10 mouse cellular contexts compared by ENCODE assay signal in the genomic region with DNA sequence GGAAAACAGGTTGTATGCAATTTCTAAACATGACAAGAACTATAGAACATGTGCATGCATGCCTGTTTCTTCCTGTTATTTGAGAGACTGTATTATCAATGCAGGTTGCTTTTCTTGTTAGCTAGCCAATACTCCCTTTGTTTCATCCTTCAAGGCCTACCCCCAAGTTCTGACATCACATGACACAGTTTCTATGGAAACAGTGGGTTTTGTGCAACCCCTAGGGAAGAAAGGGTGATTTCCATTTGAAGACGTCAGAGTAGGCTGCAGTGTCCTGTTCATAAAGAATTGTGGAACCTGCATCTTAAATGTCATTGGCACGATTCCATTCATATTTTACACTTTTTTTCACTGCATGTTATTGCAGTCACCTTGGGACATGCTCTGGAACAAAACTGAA.
A peak's percentile ranks its signal among the peaks of the same experiment; 100 is the strongest.
DNase-seq lines count a peak whose midpoint lies in the region; ATAC-seq lines count a peak whose summit lies in the region.
"Had no signal": no experiment of that assay in that cellular context is flagged by ENCODE, and none has a peak within 500 bp of the region (broad histone marks: within the 10 kb centered on the region; RNA-seq: fewer than 3 reads in every experiment).

No protein-coding gene starts in this region.

- no peak overlapping the region for H3K4me2 ChIP-seq in forebrain, embryonic 12.5 days
- H3K4me2 ChIP-seq in hindbrain, embryonic 15.5 days = no peak overlapping the region
- H3K4me2 ChIP-seq in midbrain, embryonic 14.5 days (ENCODE audit: low read length) = no peak overlapping the region

- 24% methylated on average over 2 of the region's 2 CpGs for WGBS in forebrain, embryonic 12.5 days
- 14% methylated on average over 2 of the region's 2 CpGs for WGBS in hindbrain, embryonic 15.5 days
- WGBS in midbrain, embryonic 14.5 days = 12% methylated on average over 2 of the region's 2 CpGs

- H3K4me1 ChIP-seq in forebrain, embryonic 12.5 days = peaks cover 21% of the 10 kb centered on the region
- H3K4me1 ChIP-seq in hindbrain, embryonic 15.5 days (replicated peaks) = peaks cover 11% of the 10 kb centered on the region; the same call in 1 of the 2 replicates
- H3K4me1 ChIP-seq in midbrain, embryonic 14.5 days (ENCODE audit: control insufficient read depth, insufficient read depth, low read length) = peaks cover 11% of the 10 kb centered on the region

- no peak overlapping the region for H3K4me3 ChIP-seq in forebrain, embryonic 12.5 days (replicated peaks)
- no peak overlapping the region for H3K4me3 ChIP-seq in hindbrain, embryonic 15.5 days
- H3K4me3 ChIP-seq in midbrain, embryonic 14.5 days (replicated peaks; ENCODE audit: low read depth, low read length) = no peak overlapping the region

- no peaks in the 10 kb centered on the region for H3K36me3 ChIP-seq in forebrain, embryonic 12.5 days (replicated peaks)
- no peaks in the 10 kb centered on the region for H3K36me3 ChIP-seq in hindbrain, embryonic 15.5 days
- no peaks in the 10 kb centered on the region for H3K36me3 ChIP-seq in midbrain, embryonic 14.5 days (ENCODE audit: control insufficient read depth, insufficient read depth, low read length)

- peak; percentile 40 for DNase-seq in R1 (ENCODE audit: low read depth, low spot score)
- peak; percentile 80 for DNase-seq in midbrain, embryonic 14.5 days
- DNase-seq in ovary, adult 18-20 months (ENCODE audit: low spot score) = no peak
- DNase-seq in left cerebral cortex, postnatal 14 days (ENCODE audit: low spot score in 2 of 2) = no peak
- no peak for DNase-seq in heart, adult 11 months
- DNase-seq: cerebellum, adult 9-10 months; right cerebral cortex, postnatal 25 days had no signal

- ATAC-seq in forebrain, embryonic 12.5 days (ENCODE audit: low FRiP score) = peak; percentile 76
- peak; percentile 83 for ATAC-seq in hindbrain, embryonic 15.5 days (ENCODE audit: low FRiP score, low read depth)
- ATAC-seq in midbrain, embryonic 14.5 days (ENCODE audit: low FRiP score, low TSS enrichment) = peak; percentile 79

- H3K9me3 ChIP-seq in forebrain, embryonic 12.5 days = no peaks in the 10 kb centered on the region
- H3K9me3 ChIP-seq in hindbrain, embryonic 15.5 days = no peaks in the 10 kb centered on the region
- no peaks in the 10 kb centered on the region for H3K9me3 ChIP-seq in midbrain, embryonic 14.5 days (ENCODE audit: control insufficient read depth, low read length)

- intact Hi-C loops in left cerebral cortex, postnatal 14 days (cut with DNase I) = no loop called here

- no peak overlapping the region for H3K9ac ChIP-seq in forebrain, embryonic 12.5 days
- H3K9ac ChIP-seq in hindbrain, embryonic 15.5 days = no peak overlapping the region
- H3K9ac ChIP-seq in midbrain, embryonic 14.5 days (replicated peaks; ENCODE audit: low read length) = no peak overlapping the region

- no peak overlapping the region for H3K27ac ChIP-seq in forebrain, embryonic 12.5 days
- 0 out of 2 replicates have a peak overlapping the region, but pooled peaks have one; percentile 51 for H3K27ac ChIP-seq in hindbrain, embryonic 15.5 days (replicated peaks)
- H3K27ac ChIP-seq in midbrain, embryonic 14.5 days (replicated peaks; ENCODE audit: low read depth, low read length) = peak overlapping the region; percentile 0
- H3K27ac ChIP-seq: macrophage had no signal

- H3K27me3 ChIP-seq in forebrain, embryonic 12.5 days = no peaks in the 10 kb centered on the region
- no peaks in the 10 kb centered on the region for H3K27me3 ChIP-seq in hindbrain, embryonic 15.5 days
- no peaks in the 10 kb centered on the region for H3K27me3 ChIP-seq in midbrain, embryonic 14.5 days (ENCODE audit: control insufficient read depth, insufficient read depth, low read length)

Comparison
In these comparisons a context has a peak if more than half of its experiments do, and no peak if none do; other contexts are left out.
1. DNase-seq: peak in R1 (single experiment) and midbrain, embryonic 14.5 days (single experiment); none in ovary, adult 18-20 months (single experiment), left cerebral cortex, postnatal 14 days (0 of 2) and heart, adult 11 months (single experiment).
2. Peak in every context shown above with its lines, with median percentiles within 50 percentile points of each other: ATAC-seq.